Mouse (Mus musculus) R1 (cell line): ENCODE results near the gene Spats2l.

Experiments used
- DNase-seq: peaks from one replicate; pipeline ENCODE4 v3.0.0-alpha.2; 2018; ENCODE audit warnings: low read depth, low spot score

The Spats2l gene

GRCm38 (mm10) chr1:57774001-57774667 lies at the start of gene Spats2l:
Gene Spats2l, plus strand, starts transcription at chr1:57774162.
- DNase-seq: peak; percentile 77

GRCm38 (mm10) chr1:57725268-57725667 lies 48.7 kb upstream of the Spats2l start:
- DNase-seq: no peak

DNA sequence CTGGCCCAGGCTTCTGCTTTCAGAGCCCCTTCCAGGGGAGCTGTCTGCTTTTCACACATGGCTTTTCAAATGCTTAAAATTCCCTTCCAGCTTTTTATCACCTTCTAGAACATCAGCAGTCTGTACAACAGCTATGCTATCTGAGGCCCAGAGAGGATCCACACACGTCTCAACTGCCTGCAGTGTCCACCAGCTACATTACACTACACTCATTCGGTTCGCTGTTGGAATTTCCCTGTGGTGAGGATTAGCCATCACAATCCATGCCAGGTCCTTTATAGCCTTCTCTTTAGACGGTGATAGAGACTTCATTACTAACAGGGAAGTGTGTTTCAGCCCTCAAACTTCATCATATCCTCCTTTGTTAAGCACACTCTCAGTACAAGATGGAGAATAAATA lies 38.1 kb upstream of the Spats2l start:
- no peak for DNase-seq

GRCm38 (mm10) chr1:57741740-57742139 lies 32.2 kb upstream of the Spats2l start:
- DNase-seq: no peak

- no peak for DNase-seq
Observed at GRCm38 (mm10) chr1:57742266-57742665, 31.7 kb upstream of the Spats2l start.

- DNase-seq: no peak
Observed at GRCm38 (mm10) chr1:57751781-57752180, 22.2 kb upstream of the Spats2l start.

DNA sequence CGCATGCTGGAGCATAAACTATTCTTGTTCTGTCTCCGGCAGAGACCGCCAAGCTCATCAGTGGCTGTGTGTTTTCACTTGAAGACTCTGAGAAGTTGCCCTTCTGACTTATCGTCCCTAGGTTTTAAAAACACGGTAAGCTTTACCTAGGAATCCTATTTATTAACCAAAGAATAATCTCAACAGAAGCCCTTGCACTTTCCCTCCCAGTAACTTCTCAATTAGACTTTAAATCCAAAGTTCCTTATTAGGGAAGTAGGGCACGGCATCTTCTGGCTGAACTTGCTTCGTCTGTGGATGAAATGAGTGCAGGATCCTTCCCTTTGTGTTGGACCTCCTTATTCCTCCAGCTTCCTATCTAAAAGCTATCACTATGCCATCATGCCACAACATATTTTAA lies 7.6 kb upstream of the Spats2l start:
- DNase-seq: no peak

DNA sequence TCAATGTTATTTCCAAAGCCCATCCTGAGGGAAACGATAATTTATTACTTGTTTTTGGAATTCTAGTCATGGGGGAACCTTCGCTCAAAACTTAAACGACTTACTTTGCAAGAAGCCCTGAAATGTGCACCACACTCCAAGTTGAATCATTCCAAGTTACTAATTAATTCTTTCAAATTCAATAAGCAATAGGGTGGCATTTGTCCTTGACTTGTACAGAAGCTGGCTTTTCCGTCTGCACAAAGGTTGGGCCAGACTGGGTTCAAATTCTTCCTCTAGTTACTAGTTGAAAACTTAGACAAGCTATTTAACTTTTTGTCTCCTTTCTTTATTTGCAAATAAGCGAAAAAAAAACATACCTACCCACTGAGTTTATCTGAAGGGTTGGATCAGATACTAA lies 636 bp upstream of the Spats2l start:
- no peak for DNase-seq

GRCm38 (mm10) chr1:57774668-57775495 lies 920 bp downstream of the Spats2l start:
- peak; percentile 66 for DNase-seq

GRCm38 (mm10) chr1:57775496-57775790 lies 1.5 kb downstream of the Spats2l start:
- DNase-seq: peak; percentile 61

DNA sequence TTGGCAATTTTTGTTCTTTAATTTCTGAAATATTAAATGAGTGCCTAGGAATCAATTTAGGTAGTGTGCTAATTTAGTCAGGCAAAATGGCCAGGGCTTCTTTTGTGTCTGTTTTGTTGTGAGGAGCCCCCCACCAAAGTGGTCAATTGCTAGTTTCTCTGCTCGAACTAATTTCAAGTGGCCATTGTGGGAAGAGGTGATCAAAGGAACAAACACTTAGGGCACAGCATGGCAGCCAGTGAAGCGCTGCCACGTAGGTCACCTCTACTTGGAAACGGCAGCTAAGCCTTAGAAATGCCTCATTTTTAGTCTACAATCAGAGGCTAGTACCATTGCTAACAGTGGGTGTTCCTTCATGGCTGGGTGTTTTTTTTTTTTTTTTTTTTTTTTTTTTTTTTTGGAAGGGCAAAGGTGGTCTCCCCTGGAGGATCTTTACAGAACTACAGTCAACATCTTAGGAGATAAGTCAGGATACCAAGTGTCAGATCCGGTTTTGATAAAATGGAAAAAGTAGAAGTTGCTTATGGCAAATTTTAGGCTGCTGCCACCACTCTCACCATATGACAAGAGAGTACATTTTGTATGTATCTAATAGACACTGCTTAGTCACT lies 2.8 kb downstream of the Spats2l start:
- no peak for DNase-seq

DNA sequence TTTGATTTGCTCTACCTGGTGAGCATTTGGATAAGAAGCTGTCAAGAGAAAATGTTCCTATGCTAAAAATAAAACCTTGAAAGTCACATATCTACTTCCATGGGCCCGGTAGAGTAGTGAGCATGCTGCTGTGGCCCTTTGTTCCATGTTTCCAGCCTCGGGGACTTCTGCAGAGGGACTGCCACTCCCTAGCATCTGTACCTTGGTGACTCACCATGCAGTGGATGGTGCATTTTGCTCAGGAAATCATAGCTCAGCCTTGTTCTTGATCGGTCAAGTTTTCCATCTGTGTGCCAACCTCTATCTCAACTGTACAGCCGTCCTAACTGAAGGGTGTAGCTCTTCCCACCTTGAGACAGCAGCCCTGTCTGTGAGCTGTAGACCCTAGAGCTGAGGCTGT lies 10.3 kb downstream of the Spats2l start:
- no peak for DNase-seq

GRCm38 (mm10) chr1:57789831-57790230 lies 15.9 kb downstream of the Spats2l start:
- DNase-seq: no peak

- no peak for DNase-seq
Observed at GRCm38 (mm10) chr1:57792212-57792611, 18.2 kb downstream of the Spats2l start.

GRCm38 (mm10) chr1:57795838-57796237 lies 21.9 kb downstream of the Spats2l start:
- no peak for DNase-seq

- DNase-seq: no peak
Observed at GRCm38 (mm10) chr1:57799398-57799797, 25.4 kb downstream of the Spats2l start.

GRCm38 (mm10) chr1:57800846-57801245 lies 26.9 kb downstream of the Spats2l start:
- DNase-seq: no peak

DNA sequence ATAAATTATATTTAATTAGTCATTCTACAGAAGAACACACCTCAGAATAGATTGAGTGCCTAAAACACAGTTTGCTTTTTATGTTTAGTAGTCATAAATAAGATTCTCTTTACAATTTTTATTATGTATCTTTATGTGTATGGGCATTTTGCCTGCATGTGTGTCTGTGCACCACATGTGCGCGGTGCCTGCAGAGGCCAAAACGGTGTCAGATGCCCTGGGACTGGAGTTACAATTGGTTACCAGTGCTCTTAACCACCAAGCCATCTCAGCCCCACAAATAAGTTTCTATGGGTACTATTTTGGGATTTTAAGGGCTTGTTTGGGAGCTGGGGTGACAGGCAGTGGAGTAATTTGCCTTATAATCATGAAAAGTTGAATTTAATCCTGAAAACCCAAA lies 32.2 kb downstream of the Spats2l start:
- DNase-seq: no peak

GRCm38 (mm10) chr1:57807882-57808281 lies 33.9 kb downstream of the Spats2l start:
- DNase-seq: no peak

- no peak for DNase-seq
Observed at GRCm38 (mm10) chr1:57810221-57810620, 36.3 kb downstream of the Spats2l start.

DNA sequence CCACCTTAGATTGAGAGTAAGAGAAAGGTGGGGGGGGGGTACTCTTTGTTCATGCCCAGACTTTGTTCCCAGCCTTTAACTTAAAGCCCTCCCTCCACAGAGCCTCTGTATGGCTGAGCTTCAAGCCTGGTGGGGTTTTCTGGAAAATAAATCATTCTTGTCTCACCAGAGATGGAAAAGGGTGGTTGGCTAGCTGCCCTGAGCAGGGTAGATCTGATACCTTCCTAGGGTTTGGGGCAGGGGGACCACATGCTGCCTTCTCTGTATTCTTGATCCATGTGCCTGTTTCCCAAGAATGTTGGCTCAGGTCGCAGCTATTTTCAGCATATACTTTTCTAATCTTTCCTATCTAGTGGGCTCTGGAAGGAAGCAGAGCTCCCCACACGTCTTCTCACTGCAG lies 43.1 kb downstream of the Spats2l start:
- DNase-seq: no peak

DNA sequence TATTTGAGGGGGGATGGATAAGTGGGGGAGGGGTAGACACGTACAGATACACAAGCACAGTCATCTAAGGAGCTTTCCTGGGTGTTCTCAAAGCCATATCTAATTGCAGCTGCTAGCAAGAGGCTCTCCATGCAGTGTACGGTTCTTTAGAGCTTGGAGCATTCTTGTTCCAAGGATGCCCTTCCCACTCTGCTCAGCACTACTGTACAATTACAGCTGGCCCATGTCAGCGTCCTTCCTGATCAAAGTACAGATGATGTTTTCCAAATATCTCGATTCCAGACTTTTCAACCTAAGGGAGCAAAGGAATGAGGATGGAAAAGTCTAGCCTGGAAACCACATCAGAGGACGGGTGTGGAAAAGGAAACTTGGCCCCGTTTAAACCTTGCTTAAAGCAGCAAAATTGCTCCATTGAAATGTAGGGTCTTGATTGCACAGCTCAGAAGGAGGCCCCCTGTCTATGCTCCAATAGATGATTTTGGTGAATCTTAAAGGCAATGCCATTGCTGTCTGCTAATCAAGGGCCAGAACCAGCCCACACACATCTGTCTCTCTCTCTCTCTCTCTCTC lies 46.6 kb downstream of the Spats2l start:
- DNase-seq: no peak
